Mouse (Mus musculus): ENCODE results near the gene Capn11. TPM values are rescaled to one million over a fixed set of nuclear protein-coding genes. Genes with fewer than 3 reads are reported as not detected.

Capn11 gene
- polyA plus RNA-seq, 1 experiment = not detected

DNA sequence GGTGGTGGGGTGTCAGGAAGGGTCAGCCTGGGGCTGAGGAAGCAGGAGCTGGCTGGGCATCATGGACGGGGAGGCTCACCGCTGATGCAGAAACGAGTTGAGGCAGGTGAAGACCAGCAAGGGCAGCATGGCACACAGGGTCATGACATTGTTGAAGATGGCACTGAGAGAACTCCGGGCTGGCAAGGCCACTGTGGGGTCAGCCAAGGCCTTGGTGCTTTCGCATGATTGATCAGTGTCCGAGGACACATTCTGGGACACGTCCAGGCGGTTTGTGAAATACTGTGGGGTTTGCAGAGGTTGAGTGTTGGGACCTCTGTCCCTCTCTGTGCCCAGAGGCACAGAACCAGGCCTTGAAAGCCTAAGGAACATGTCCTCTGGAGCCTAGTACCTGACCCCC is 69.3 kb downstream of the Capn11 start:
- 89% methylated on average over 8 of the region's 8 CpGs for WGBS
- peaks cover 36% of the 10 kb centered on the region for H3K4me1 ChIP-seq (ENCODE audit: control insufficient read depth, insufficient read depth, low read length)
- no peak for DNase-seq

DNA sequence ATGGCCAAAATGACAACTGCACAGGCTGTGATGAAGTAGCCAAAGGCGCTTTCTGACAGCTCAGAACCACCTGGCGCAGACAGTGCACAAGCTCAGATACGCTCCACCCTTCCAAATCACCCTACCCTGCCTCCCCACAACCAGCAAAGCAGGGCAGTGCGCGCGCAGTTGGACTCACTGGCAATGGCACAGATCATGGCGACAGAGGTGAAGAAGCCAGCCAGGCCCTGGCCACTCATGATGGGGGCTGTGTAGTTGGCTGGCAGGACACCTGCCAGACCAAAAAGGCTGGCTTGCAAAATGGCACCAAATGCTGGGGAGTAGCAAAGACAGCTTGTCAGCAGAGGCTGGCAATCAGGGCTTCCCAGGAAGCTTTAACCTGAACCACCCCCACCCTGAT is 69.9 kb downstream of the Capn11 start:
- 95% methylated on average over 7 of the region's 7 CpGs for WGBS

More for the DNA sequence above, 69.3 kb downstream of the Capn11 start:
- no peak overlapping the region for H3K4me3 ChIP-seq (replicated peaks; ENCODE audit: extremely low read depth, low read depth, low read length)
- no peak for TF ChIP-seq POLR2A (IDR thresholded peaks at IDR 0.05; ENCODE audit: borderline replicate concordance, extremely low read depth, low read depth, low read length)
- no peak for TF ChIP-seq CTCF (IDR thresholded peaks at IDR 0.05; ENCODE audit: insufficient read depth, low read length)

GRCm38 (mm10) chr17:45588370-45588769 is 70.8 kb downstream of the Capn11 start:
- Histone ChIP-seq H3K4me3 (replicated peaks; ENCODE audit: extremely low read depth, low read depth, low read length) (no peak overlapping the region), H3K4me1 (ENCODE audit: control insufficient read depth, insufficient read depth, low read length) (peaks cover 39% of the 10 kb centered on the region)
- WGBS = 84% methylated on average over 7 of the region's 7 CpGs
- TF ChIP-seq CTCF (IDR thresholded peaks at IDR 0.05; ENCODE audit: insufficient read depth, low read length) (no peak), POLR2A (IDR thresholded peaks at IDR 0.05; ENCODE audit: borderline replicate concordance, extremely low read depth, low read depth, low read length) (no peak)
- DNase-seq = no peak

More for the DNA sequence above, 69.9 kb downstream of the Capn11 start:
- no peak for DNase-seq
- Histone ChIP-seq H3K4me1 (ENCODE audit: control insufficient read depth, insufficient read depth, low read length) (peaks cover 41% of the 10 kb centered on the region), H3K4me3 (replicated peaks; ENCODE audit: extremely low read depth, low read depth, low read length) (no peak overlapping the region)
- TF ChIP-seq CTCF (IDR thresholded peaks at IDR 0.05; ENCODE audit: insufficient read depth, low read length) = no peak
- no peak for TF ChIP-seq POLR2A (IDR thresholded peaks at IDR 0.05; ENCODE audit: borderline replicate concordance, extremely low read depth, low read depth, low read length)

DNA sequence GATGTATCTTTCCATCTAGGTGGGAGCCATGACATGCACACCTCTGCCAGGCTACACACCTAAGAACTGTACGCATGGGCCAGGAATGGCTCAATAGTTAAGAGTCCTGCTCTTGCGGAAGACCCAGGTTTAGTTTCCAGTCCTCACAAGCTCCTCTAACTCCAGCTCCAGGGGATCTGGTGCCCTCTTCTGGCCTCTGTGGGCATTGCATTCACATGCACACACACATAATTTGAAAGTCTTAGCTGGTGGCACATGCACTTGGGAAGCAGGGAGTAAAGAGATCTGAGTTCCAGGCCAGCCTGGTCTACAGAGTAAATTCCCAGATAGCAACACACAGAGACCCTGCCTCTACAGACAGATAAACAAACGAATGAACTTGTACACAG is 72.7 kb downstream of the Capn11 start:
- TF ChIP-seq CTCF (IDR thresholded peaks at IDR 0.05; ENCODE audit: insufficient read depth, low read length) (no peak), POLR2A (IDR thresholded peaks at IDR 0.05; ENCODE audit: borderline replicate concordance, extremely low read depth, low read depth, low read length) (no peak)
- Histone ChIP-seq H3K4me3 (replicated peaks; ENCODE audit: extremely low read depth, low read depth, low read length) (no peak overlapping the region), H3K4me1 (ENCODE audit: control insufficient read depth, insufficient read depth, low read length) (peaks cover 28% of the 10 kb centered on the region)
- 93% methylated on average over 3 of the region's 3 CpGs for WGBS
- no peak for DNase-seq

GRCm38 (mm10) chr17:45585725-45586448 is 73.2 kb downstream of the Capn11 start:
- no peak for DNase-seq
- H3K4me1 ChIP-seq (ENCODE audit: control insufficient read depth, insufficient read depth, low read length) = peaks cover 26% of the 10 kb centered on the region
- TF ChIP-seq CTCF (IDR thresholded peaks at IDR 0.05; ENCODE audit: insufficient read depth, low read length) = no peak
- TF ChIP-seq POLR2A (IDR thresholded peaks at IDR 0.05; ENCODE audit: borderline replicate concordance, extremely low read depth, low read depth, low read length) = no peak
- WGBS = 78% methylated on average over 23 of the region's 23 CpGs
- H3K4me3 ChIP-seq (replicated peaks; ENCODE audit: extremely low read depth, low read depth, low read length) = no peak overlapping the region

DNA sequence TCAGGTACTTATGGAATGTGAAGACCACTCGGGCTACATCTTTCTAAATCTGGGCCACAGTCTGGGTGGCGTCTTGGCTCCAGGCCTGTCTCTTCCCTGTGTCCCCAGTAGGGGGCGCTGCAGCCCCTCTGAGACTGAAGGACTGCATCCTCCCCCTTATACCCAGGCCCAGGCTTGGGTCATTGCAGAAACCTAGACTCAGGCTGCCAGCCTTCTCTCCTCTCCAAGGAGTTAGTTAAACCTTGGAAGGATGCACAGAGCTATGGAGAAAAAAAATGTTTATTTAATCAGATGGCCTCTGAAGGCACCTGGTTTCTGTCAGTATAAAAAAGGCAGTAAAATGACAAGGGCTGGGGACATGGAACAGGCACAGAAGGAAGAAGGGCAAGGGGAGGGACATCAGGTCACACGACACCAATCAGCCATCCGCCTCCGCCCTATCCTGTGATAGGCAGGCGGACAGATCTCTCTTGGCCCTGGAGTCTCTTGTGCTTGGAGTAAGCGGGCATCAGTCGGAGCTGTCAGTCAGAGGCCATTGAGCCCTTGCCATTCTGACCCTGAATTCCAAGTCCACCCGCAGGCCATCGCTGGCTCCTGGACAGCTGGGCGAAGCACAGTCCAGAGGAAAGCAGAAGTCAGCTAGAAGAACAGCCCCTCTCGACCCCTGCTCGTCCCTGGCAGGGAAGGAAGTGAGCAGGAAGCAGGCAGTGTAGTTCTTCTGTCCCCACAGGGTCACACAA is 74.0 kb downstream of the Capn11 start:
- TF ChIP-seq POLR2A (IDR thresholded peaks at IDR 0.05; ENCODE audit: borderline replicate concordance, extremely low read depth, low read depth, low read length) (peak; percentile 37; the same call in 1 of the 2 replicates), CTCF (IDR thresholded peaks at IDR 0.05; ENCODE audit: insufficient read depth, low read length) (peak; percentile 77)
- 19% methylated on average over 14 of the region's 14 CpGs for WGBS
- H3K4me1 ChIP-seq (ENCODE audit: control insufficient read depth, insufficient read depth, low read length) = peaks cover 23% of the 10 kb centered on the region
- DNase-seq = peak; percentile 60
- no peak overlapping the region for H3K4me3 ChIP-seq (replicated peaks; ENCODE audit: extremely low read depth, low read depth, low read length)

DNA sequence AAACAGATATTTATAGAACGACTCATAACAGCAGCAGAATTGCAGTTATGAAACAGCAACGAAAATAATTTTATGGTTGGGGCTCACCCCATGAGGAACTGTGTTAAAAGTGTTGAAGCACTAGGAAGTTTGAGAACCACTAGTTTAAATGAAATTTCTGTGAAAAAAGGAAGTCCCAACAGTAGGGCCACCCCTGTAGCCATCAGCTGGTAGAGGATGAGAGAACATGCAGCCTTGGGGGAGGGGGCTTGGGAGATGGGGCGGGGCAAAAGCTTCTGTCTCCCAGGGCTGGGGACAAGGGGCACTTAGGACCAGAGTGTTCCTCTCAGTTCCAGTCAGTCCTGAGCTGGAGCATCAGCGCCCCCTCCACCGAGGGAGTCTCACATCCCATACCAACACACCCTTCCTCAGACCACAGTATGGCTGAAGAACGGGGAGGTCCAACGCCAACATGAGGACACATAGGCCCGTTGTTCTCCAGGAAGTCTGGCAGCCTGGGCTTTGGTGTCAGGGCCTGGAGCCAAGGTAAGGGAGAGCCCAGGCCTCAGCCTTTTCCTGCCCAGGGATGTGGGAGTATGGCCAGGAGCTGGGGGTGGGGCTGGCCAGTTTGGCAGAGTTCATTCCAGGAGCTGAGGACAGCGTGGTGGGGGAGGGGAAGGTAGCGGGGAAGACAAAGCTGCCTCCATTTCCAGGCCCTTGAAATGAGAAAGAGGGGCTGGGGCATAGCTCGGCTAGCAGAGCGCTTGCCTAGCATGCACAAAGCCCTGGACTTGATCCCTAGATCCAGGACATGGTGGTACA is 74.8 kb downstream of the Capn11 start:
- 23% methylated on average over 12 of the region's 12 CpGs for WGBS

GRCm38 (mm10) chr17:45582715-45583355 is 76.3 kb downstream of the Capn11 start:
- no peak for DNase-seq
- Histone ChIP-seq H3K4me3 (replicated peaks; ENCODE audit: extremely low read depth, low read depth, low read length) (no peak overlapping the region), H3K4me1 (ENCODE audit: control insufficient read depth, insufficient read depth, low read length) (peaks cover 23% of the 10 kb centered on the region)
- TF ChIP-seq CTCF (IDR thresholded peaks at IDR 0.05; ENCODE audit: insufficient read depth, low read length) (peak; percentile 53), POLR2A (IDR thresholded peaks at IDR 0.05; ENCODE audit: borderline replicate concordance, extremely low read depth, low read depth, low read length) (no peak)
- WGBS = 44% methylated on average over 6 of the region's 6 CpGs

More for the DNA sequence above, 74.8 kb downstream of the Capn11 start:
- DNase-seq = peak; percentile 73
- Histone ChIP-seq H3K4me1 (ENCODE audit: control insufficient read depth, insufficient read depth, low read length) (peaks cover 23% of the 10 kb centered on the region), H3K4me3 (replicated peaks; ENCODE audit: extremely low read depth, low read depth, low read length) (peak overlapping the region; percentile 10)
- TF ChIP-seq POLR2A (IDR thresholded peaks at IDR 0.05; ENCODE audit: borderline replicate concordance, extremely low read depth, low read depth, low read length) (peak; percentile 27; the same call in 1 of the 2 replicates), CTCF (IDR thresholded peaks at IDR 0.05; ENCODE audit: insufficient read depth, low read length) (no peak)

DNA sequence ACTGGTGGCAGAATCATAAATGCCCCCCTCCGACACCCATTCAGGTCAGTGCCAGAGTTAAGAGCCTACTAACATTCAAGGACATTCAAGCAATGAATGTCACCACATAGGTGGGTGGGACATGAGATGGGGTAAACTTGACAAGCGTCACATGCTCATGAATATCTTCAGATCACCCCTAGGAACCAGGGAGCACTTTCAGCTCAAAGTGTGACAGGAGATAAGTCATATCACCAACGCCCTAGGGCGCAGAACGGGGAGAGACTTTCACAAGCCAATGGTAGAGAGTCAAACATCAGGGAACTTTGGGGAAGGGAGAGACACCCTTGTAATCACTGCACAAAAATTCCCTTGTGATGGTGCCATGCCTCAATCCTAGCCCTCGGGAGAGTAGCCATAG is 76.9 kb downstream of the Capn11 start:
- 92% methylated on average over 6 of the region's 6 CpGs for WGBS
- no peak for DNase-seq
- Histone ChIP-seq H3K4me3 (replicated peaks; ENCODE audit: extremely low read depth, low read depth, low read length) (no peak overlapping the region), H3K4me1 (ENCODE audit: control insufficient read depth, insufficient read depth, low read length) (peaks cover 23% of the 10 kb centered on the region)
- TF ChIP-seq POLR2A (IDR thresholded peaks at IDR 0.05; ENCODE audit: borderline replicate concordance, extremely low read depth, low read depth, low read length) (no peak), CTCF (IDR thresholded peaks at IDR 0.05; ENCODE audit: insufficient read depth, low read length) (no peak)

Data from lung, adult 2 months (tissue).